In genomic region chr2:18045781-18046181, GRCm38 (mm10) we compare ENCODE assay signal across 10 mouse cellular contexts. TPM values are rescaled to one million over a fixed set of nuclear protein-coding genes. Genes with fewer than 3 reads are reported as not detected.
A peak's percentile ranks its signal among the peaks of the same experiment; 100 is the strongest.
DNase-seq lines count a peak whose midpoint lies in the region; ATAC-seq lines count a peak whose summit lies in the region.
"Had no signal": no experiment of that assay in that cellular context is flagged by ENCODE, and none has a peak within 500 bp of the region (broad histone marks: within the 10 kb centered on the region; RNA-seq: fewer than 3 reads in every experiment).

No protein-coding gene starts in this region.

- 13% methylated on average over 6 of the region's 6 CpGs for WGBS in kidney, embryonic 16.5 days
- WGBS in forebrain, embryonic 10.5 days = 2% methylated on average over 6 of the region's 6 CpGs
- 27% methylated on average over 6 of the region's 6 CpGs for WGBS in intestine, embryonic 16.5 days
- 6% methylated on average over 6 of the region's 6 CpGs for WGBS in neural tube, embryonic 12.5 days

- H3K9ac ChIP-seq in kidney, embryonic 16.5 days (replicated peaks; ENCODE audit: low read length) = peak overlapping the region; percentile 99
- peak overlapping the region; percentile 98 for H3K9ac ChIP-seq in intestine, embryonic 16.5 days (ENCODE audit: low read depth, low read length)
- H3K9ac ChIP-seq in neural tube, embryonic 12.5 days = peak overlapping the region; percentile 100

- H3K36me3 ChIP-seq in kidney, embryonic 16.5 days (ENCODE audit: insufficient read depth, low read length) = no peaks in the 10 kb centered on the region
- H3K36me3 ChIP-seq in forebrain, embryonic 10.5 days (replicated peaks) = peaks cover 13% of the 10 kb centered on the region
- H3K36me3 ChIP-seq in intestine, embryonic 16.5 days (ENCODE audit: control insufficient read depth, insufficient read depth, low read length) = no peaks in the 10 kb centered on the region
- H3K36me3 ChIP-seq in neural tube, embryonic 12.5 days = no peaks in the 10 kb centered on the region

- no peaks in the 10 kb centered on the region for H3K9me3 ChIP-seq in kidney, embryonic 16.5 days (ENCODE audit: low read length)
- H3K9me3 ChIP-seq in forebrain, embryonic 10.5 days = no peaks in the 10 kb centered on the region
- no peaks in the 10 kb centered on the region for H3K9me3 ChIP-seq in intestine, embryonic 16.5 days (ENCODE audit: control insufficient read depth, low read length)
- H3K9me3 ChIP-seq in neural tube, embryonic 12.5 days = no peaks in the 10 kb centered on the region

- peak overlapping the region; percentile 73 for H3K4me2 ChIP-seq in kidney, embryonic 16.5 days (replicated peaks; ENCODE audit: low read depth, low read length)
- H3K4me2 ChIP-seq in intestine, embryonic 16.5 days (ENCODE audit: low read depth, low read length) = peak overlapping the region; percentile 95
- H3K4me2 ChIP-seq in neural tube, embryonic 12.5 days (replicated peaks) = peak overlapping the region; percentile 66

- peak overlapping the region; percentile 100 for H3K27ac ChIP-seq in kidney, embryonic 16.5 days (ENCODE audit: low read length)
- peak overlapping the region; percentile 99 for H3K27ac ChIP-seq in forebrain, embryonic 10.5 days
- H3K27ac ChIP-seq in intestine, embryonic 16.5 days (ENCODE audit: low read length) = 0 out of 2 replicates have a peak overlapping the region, but pooled peaks have one; percentile 33
- peak overlapping the region; percentile 100 for H3K27ac ChIP-seq in neural tube, embryonic 12.5 days

- H3K27me3 ChIP-seq in kidney, embryonic 16.5 days (ENCODE audit: insufficient read depth, low read length) = no peaks in the 10 kb centered on the region
- no peaks in the 10 kb centered on the region for H3K27me3 ChIP-seq in forebrain, embryonic 10.5 days (ENCODE audit: poor library complexity, severe bottlenecking)
- no peaks in the 10 kb centered on the region for H3K27me3 ChIP-seq in intestine, embryonic 16.5 days (replicated peaks; ENCODE audit: control insufficient read depth, insufficient read depth, low read length)
- H3K27me3 ChIP-seq in neural tube, embryonic 12.5 days (replicated peaks) = no peaks in the 10 kb centered on the region

- H3K4me1 ChIP-seq in kidney, embryonic 16.5 days (ENCODE audit: insufficient read depth, low read length) = peaks cover 60% of the 10 kb centered on the region
- H3K4me1 ChIP-seq in forebrain, embryonic 10.5 days = peaks cover 58% of the 10 kb centered on the region
- peaks cover 29% of the 10 kb centered on the region for H3K4me1 ChIP-seq in intestine, embryonic 16.5 days (ENCODE audit: control insufficient read depth, insufficient read depth, low read length)
- H3K4me1 ChIP-seq in neural tube, embryonic 12.5 days = peaks cover 50% of the 10 kb centered on the region

- no peak for DNase-seq in kidney, postnatal 10 days
- DNase-seq in forebrain, embryonic 10.5 days (ENCODE audit: extremely low spot score, low spot score) = peak; percentile 22
- no peak for DNase-seq in layer of hippocampus, adult 9-10 months (ENCODE audit: low spot score)
- no peak for DNase-seq in right cerebral cortex, adult 18-20 months
- no peak for DNase-seq in thymus, postnatal 25 days
- DNase-seq: cerebellum, adult 9-10 months had no signal

- ATAC-seq in kidney, embryonic 16.5 days (ENCODE audit: low FRiP score, low TSS enrichment) = no peak
- ATAC-seq in intestine, embryonic 16.5 days = no peak
- no peak for ATAC-seq in neural tube, embryonic 12.5 days (ENCODE audit: low FRiP score, low read depth)

- peak overlapping the region; percentile 94 for H3K4me3 ChIP-seq in kidney, embryonic 16.5 days (ENCODE audit: low read length)
- peak overlapping the region; percentile 93 for H3K4me3 ChIP-seq in forebrain, embryonic 10.5 days
- H3K4me3 ChIP-seq in intestine, embryonic 16.5 days (ENCODE audit: low read length) = peak overlapping the region; percentile 87
- peak overlapping the region; percentile 99 for H3K4me3 ChIP-seq in neural tube, embryonic 12.5 days

RNA-seq across cellular contexts. Expression of gene Skida1, which starts 3.1 kb away (rescaled TPM):
- polyA plus RNA-seq in kidney, embryonic 16.5 days (2015; fragmentation: Nextera tagmentation; extraction: Ambion mirVana) = 8.8 and 9.2 TPM in 2 replicates
- 16.0 and 17.2 TPM in 2 replicates for polyA plus RNA-seq in forebrain, embryonic 10.5 days (2016; fragmentation: Nextera tagmentation; extraction: Ambion mirVana)
- 2.0 and 2.7 TPM in 2 replicates for polyA plus RNA-seq in intestine, embryonic 16.5 days (2015; fragmentation: Nextera tagmentation; extraction: Ambion mirVana)
- 13.2 and 13.4 TPM in 2 replicates for polyA plus RNA-seq in neural tube, embryonic 12.5 days (2016; fragmentation: Nextera tagmentation; extraction: Ambion mirVana)

RNA-seq across cellular contexts. Expression of gene A930004D18Rik, which starts 8.2 kb away (rescaled TPM):
- 14.1 and 16.2 TPM in 2 replicates for polyA plus RNA-seq in kidney, embryonic 16.5 days (2015; fragmentation: Nextera tagmentation; extraction: Ambion mirVana)
- polyA plus RNA-seq in forebrain, embryonic 10.5 days (2016; fragmentation: Nextera tagmentation; extraction: Ambion mirVana) = 13.8 and 17.9 TPM in 2 replicates
- polyA plus RNA-seq in intestine, embryonic 16.5 days (2015; fragmentation: Nextera tagmentation; extraction: Ambion mirVana) = 9.8 and 11.5 TPM in 2 replicates
- polyA plus RNA-seq in neural tube, embryonic 12.5 days (2016; fragmentation: Nextera tagmentation; extraction: Ambion mirVana) = 17.1 and 17.6 TPM in 2 replicates

RNA-seq across cellular contexts. Expression of gene Mllt10, which starts 9.3 kb away (rescaled TPM):
- polyA plus RNA-seq in kidney, embryonic 16.5 days (2015; fragmentation: Nextera tagmentation; extraction: Ambion mirVana) = 63.4 and 73.6 TPM in 2 replicates
- 65.0 and 68.0 TPM in 2 replicates for polyA plus RNA-seq in forebrain, embryonic 10.5 days (2016; fragmentation: Nextera tagmentation; extraction: Ambion mirVana)
- polyA plus RNA-seq in intestine, embryonic 16.5 days (2015; fragmentation: Nextera tagmentation; extraction: Ambion mirVana) = 45.4 and 47.2 TPM in 2 replicates
- polyA plus RNA-seq in neural tube, embryonic 12.5 days (2016; fragmentation: Nextera tagmentation; extraction: Ambion mirVana) = 60.5 and 67.2 TPM in 2 replicates

RNA-seq across cellular contexts. Expression of gene H2al2a, which starts 49.0 kb away (rescaled TPM):
- not detected in 2 replicates for polyA plus RNA-seq in kidney, embryonic 16.5 days (2015; fragmentation: Nextera tagmentation; extraction: Ambion mirVana)
- not detected in 2 replicates for polyA plus RNA-seq in forebrain, embryonic 10.5 days (2016; fragmentation: Nextera tagmentation; extraction: Ambion mirVana)
- polyA plus RNA-seq in intestine, embryonic 16.5 days (2015; fragmentation: Nextera tagmentation; extraction: Ambion mirVana) = not detected in 2 replicates
- not detected in 2 replicates for polyA plus RNA-seq in neural tube, embryonic 12.5 days (2016; fragmentation: Nextera tagmentation; extraction: Ambion mirVana)
- polyA plus RNA-seq: spleen, adult 2 months had no signal

Comparison
In these comparisons a context has a peak if more than half of its experiments do, and no peak if none do; other contexts are left out.
1. H3K27ac ChIP-seq: peak in every context shown above with its lines; median percentile 100 in kidney, embryonic 16.5 days; 100 in neural tube, embryonic 12.5 days; 99 in forebrain, embryonic 10.5 days; 33 in intestine, embryonic 16.5 days.